Mouse (Mus musculus) heart, embryonic 16.5 days (tissue): ENCODE results near the gene Tcte2. TPM values are rescaled to one million over a fixed set of nuclear protein-coding genes. Genes with fewer than 3 reads are reported as not detected.

Source experiments
- ATAC-seq: fragments of 200-750 bp; cut with Nextera tagmentation; replicated peaks from 2 replicates; pipeline ENCODE4 v1.8.0; 2017; ENCODE audit warnings: moderate number of reproducible peaks; ENCODE audit not compliant: insufficient read depth, low FRiP score; ENCODE audit errors: extremely low read depth
- H3K27ac ChIP-seq: fragments of 300-500 bp; sonication (generic); 2 replicates; pipeline ENCODE4 v1.5.1; 2014; ENCODE audit warnings: mild to moderate bottlenecking, low read length, control low read depth, moderate library complexity
- H3K27me3 ChIP-seq: fragments of 300-500 bp; sonication (generic); 2 replicates; pipeline ENCODE4 v1.6.1; 2014; ENCODE audit warnings: low read length, mixed read lengths; ENCODE audit not compliant: control insufficient read depth, insufficient read depth
- H3K36me3 ChIP-seq: fragments of 300-500 bp; sonication (generic); 2 replicates; pipeline ENCODE4 v1.6.1; 2014; ENCODE audit not compliant: control insufficient read depth, insufficient read depth
- H3K4me1 ChIP-seq: fragments of 300-500 bp; sonication (generic); 2 replicates; pipeline ENCODE4 v1.6.1; 2014; ENCODE audit warnings: low read length, mixed read lengths; ENCODE audit not compliant: control insufficient read depth, insufficient read depth
- H3K4me2 ChIP-seq: fragments of 300-500 bp; sonication (generic); 2 replicates; pipeline ENCODE4 v1.6.1; 2014; ENCODE audit warnings: low read depth, mild to moderate bottlenecking, control low read depth, low read length
- H3K4me3 ChIP-seq: fragments of 300-500 bp; sonication (generic); 2 replicates; pipeline ENCODE4 v1.5.1; 2014; ENCODE audit warnings: mild to moderate bottlenecking, control low read depth, low read length
- H3K9ac ChIP-seq: fragments of 300-500 bp; sonication (generic); 2 replicates; pipeline ENCODE4 v1.6.1; 2014; ENCODE audit warnings: low read length, control low read depth
- H3K9me3 ChIP-seq: fragments of 300-500 bp; sonication (generic); replicated peaks from 2 replicates; pipeline ENCODE4 v1.6.1; 2016; ENCODE audit warnings: low read length; ENCODE audit not compliant: control insufficient read depth
- WGBS: fragments of 180-500 bp; shearing (Covaris S2); extraction: QIAGEN DNeasy Blood & Tissue Kit; methylation state at CpG from one replicate; pipeline ENCODE4 v1.1.7; 2014; 5-methylcytosine and 5-hydroxymethylcytosine counted together
- polyA plus RNA-seq: library from polyadenylated mRNA; unstranded; fragments of >200 nt; fragmentation: Nextera tagmentation; extraction: Ambion mirVana; gene quantifications from 2 replicates; pipeline ENCODE4 v1.2.1, GENCODE M21; 2015

Tcte2 gene
- polyA plus RNA-seq, 1 experiment from 2014 or later: 3.3 TPM

- Histone ChIP-seq H3K9me3 (no peaks in the 10 kb centered on the region), H3K9ac (no peak overlapping the region), H3K36me3 (no peaks in the 10 kb centered on the region), H3K27ac (no peak overlapping the region), H3K27me3 (no peaks in the 10 kb centered on the region), H3K4me3 (no peak overlapping the region), H3K4me1 (peaks cover 23% of the 10 kb centered on the region), H3K4me2 (no peak overlapping the region)
- no peak for ATAC-seq
- WGBS: 83% methylated on average over 5 of the region's 5 CpGs
Observed at GRCm38 (mm10) chr17:13733971-13734370, 27.7 kb downstream of the Tcte2 start.

GRCm38 (mm10) chr17:13732685-13733084, 28.9 kb downstream of the Tcte2 start:
- Histone ChIP-seq H3K4me3 (peak overlapping the region; percentile 7; the same call in 1 of the 2 replicates), H3K9me3 (no peaks in the 10 kb centered on the region), H3K4me1 (peaks cover 21% of the 10 kb centered on the region), H3K9ac (peak overlapping the region; percentile 11; the same call in 1 of the 2 replicates), H3K27me3 (no peaks in the 10 kb centered on the region), H3K27ac (peak overlapping the region; percentile 50), H3K36me3 (no peaks in the 10 kb centered on the region), H3K4me2 (peak overlapping the region; percentile 48)
- 16% methylated on average over 8 of the region's 8 CpGs for WGBS
- ATAC-seq: peak; percentile 61; the same call in 1 of the 2 replicates

- Histone ChIP-seq H3K27me3 (no peaks in the 10 kb centered on the region), H3K36me3 (no peaks in the 10 kb centered on the region), H3K27ac (no peak overlapping the region), H3K4me1 (peaks cover 21% of the 10 kb centered on the region), H3K4me2 (no peak overlapping the region), H3K4me3 (no peak overlapping the region), H3K9ac (no peak overlapping the region), H3K9me3 (no peaks in the 10 kb centered on the region)
- WGBS: 62% methylated on average over 4 of the region's 4 CpGs
- ATAC-seq: no peak; the same call in 1 of the 2 replicates
Observed at GRCm38 (mm10) chr17:13731727-13732112, 29.9 kb downstream of the Tcte2 start.

DNA sequence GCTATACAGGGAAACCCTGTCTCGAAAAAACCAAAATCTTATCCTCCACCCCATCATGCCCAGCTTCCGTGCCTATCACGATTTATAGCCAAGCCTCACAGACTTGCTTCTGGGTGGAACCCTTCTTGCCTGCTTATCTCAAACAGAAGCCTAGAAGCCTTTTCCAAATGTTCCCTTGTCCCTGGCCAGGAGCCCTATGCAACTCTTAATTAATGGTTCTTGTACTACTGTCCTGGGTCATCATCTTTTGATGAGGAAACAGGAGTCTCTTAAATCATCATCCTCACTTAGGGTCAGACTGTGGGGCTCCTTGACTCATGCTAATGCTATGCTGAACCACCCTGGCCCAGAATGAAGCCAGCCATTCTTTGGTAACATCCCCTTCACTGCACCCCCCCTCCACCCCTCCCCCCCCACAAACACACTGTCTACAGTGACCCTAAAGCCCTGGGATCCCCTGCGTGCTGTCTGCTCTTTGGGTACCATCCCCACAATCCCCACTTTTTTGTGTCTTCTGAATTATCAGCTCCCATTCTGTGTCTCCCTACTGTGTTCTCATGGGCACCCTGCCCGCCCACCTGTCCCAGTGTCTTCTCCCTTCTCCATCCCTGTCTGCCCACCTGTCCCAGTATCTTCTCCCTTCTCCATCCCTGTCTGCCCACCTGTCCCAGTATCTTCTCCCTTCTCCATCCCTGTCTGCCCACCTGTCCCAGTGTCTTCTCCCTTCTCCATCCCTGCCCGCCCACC, 30.5 kb downstream of the Tcte2 start:
- Histone ChIP-seq H3K27me3 (no peaks in the 10 kb centered on the region), H3K4me2 (no peak overlapping the region), H3K4me1 (peaks cover 19% of the 10 kb centered on the region), H3K9ac (no peak overlapping the region), H3K36me3 (no peaks in the 10 kb centered on the region), H3K9me3 (no peaks in the 10 kb centered on the region), H3K4me3 (no peak overlapping the region), H3K27ac (no peak overlapping the region)
- ATAC-seq: no peak
- 84% methylated on average over 6 of the region's 6 CpGs for WGBS

DNA sequence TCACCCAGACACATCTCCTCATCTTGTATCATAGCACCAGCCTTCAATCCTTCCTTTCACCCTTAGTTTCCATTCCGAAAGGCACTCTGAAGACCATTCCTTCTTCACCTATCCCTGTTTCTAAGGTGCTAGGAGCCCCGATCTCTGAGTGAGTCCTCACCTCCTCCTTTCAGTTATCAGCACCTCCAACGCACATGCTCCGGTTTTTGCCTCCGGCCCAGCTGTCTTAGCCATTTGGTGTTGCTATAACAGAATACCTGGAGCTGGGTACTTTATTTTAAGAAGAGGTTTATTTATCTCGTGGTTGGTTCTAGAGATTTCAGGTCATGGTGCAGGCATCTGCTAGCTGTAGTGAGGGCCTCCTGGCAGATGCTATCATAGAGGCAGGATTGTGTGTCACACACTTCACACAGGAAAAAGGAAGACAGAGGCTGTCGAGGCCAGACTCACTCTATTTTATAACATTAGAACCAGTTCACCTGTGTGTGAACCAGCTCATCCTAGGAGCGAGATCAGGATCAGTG, 34.7 kb downstream of the Tcte2 start:
- Histone ChIP-seq H3K4me3 (no peak overlapping the region), H3K27ac (no peak overlapping the region), H3K9me3 (no peaks in the 10 kb centered on the region), H3K9ac (no peak overlapping the region), H3K4me2 (no peak overlapping the region), H3K36me3 (no peaks in the 10 kb centered on the region), H3K27me3 (no peaks in the 10 kb centered on the region), H3K4me1 (peaks cover 6% of the 10 kb centered on the region; the same call in 1 of the 2 replicates)
- WGBS: 85% methylated on average over 8 of the region's 8 CpGs
- ATAC-seq: no peak

GRCm38 (mm10) chr17:13725004-13725550, 36.5 kb downstream of the Tcte2 start:
- Histone ChIP-seq H3K36me3 (no peaks in the 10 kb centered on the region), H3K9me3 (no peaks in the 10 kb centered on the region), H3K9ac (no peak overlapping the region), H3K27ac (no peak overlapping the region), H3K4me1 (peaks cover 2% of the 10 kb centered on the region; the same call in 1 of the 2 replicates), H3K27me3 (no peaks in the 10 kb centered on the region), H3K4me2 (no peak overlapping the region), H3K4me3 (no peak overlapping the region)
- 21% methylated on average over 4 of the region's 4 CpGs for WGBS
- no peak for ATAC-seq

GRCm38 (mm10) chr17:13722434-13722833, 39.2 kb downstream of the Tcte2 start:
- H3K9ac ChIP-seq: no peak overlapping the region
- no peak overlapping the region for H3K4me3 ChIP-seq
- no peak overlapping the region for H3K27ac ChIP-seq
- no peak for ATAC-seq
- H3K9me3 ChIP-seq: no peaks in the 10 kb centered on the region
- no peaks in the 10 kb centered on the region for H3K36me3 ChIP-seq
- peaks cover 4% of the 10 kb centered on the region; the same call in 1 of the 2 replicates for H3K4me1 ChIP-seq
- no peaks in the 10 kb centered on the region for H3K27me3 ChIP-seq
- WGBS: 90% methylated on average over 2 of the region's 2 CpGs
- H3K4me2 ChIP-seq: no peak overlapping the region

GRCm38 (mm10) chr17:13721372-13721771, 40.3 kb downstream of the Tcte2 start:
- no peak overlapping the region for H3K4me3 ChIP-seq
- no peaks in the 10 kb centered on the region for H3K27me3 ChIP-seq
- no peaks in the 10 kb centered on the region for H3K9me3 ChIP-seq
- H3K9ac ChIP-seq: no peak overlapping the region
- H3K4me2 ChIP-seq: no peak overlapping the region
- H3K4me1 ChIP-seq: peaks cover 4% of the 10 kb centered on the region; the same call in 1 of the 2 replicates
- WGBS: 68% methylated on average over 2 of the region's 2 CpGs
- no peak overlapping the region for H3K27ac ChIP-seq
- ATAC-seq: no peak
- no peaks in the 10 kb centered on the region for H3K36me3 ChIP-seq

- H3K9ac ChIP-seq: no peak overlapping the region
- WGBS: 86% methylated on average over 5 of the region's 5 CpGs
- H3K9me3 ChIP-seq: no peaks in the 10 kb centered on the region
- H3K4me1 ChIP-seq: peaks cover 3% of the 10 kb centered on the region; the same call in 1 of the 2 replicates
- H3K27ac ChIP-seq: no peak overlapping the region
- no peaks in the 10 kb centered on the region for H3K27me3 ChIP-seq
- ATAC-seq: no peak
- H3K4me2 ChIP-seq: no peak overlapping the region
- no peaks in the 10 kb centered on the region for H3K36me3 ChIP-seq
- no peak overlapping the region for H3K4me3 ChIP-seq
Observed at GRCm38 (mm10) chr17:13720187-13720586, 41.4 kb downstream of the Tcte2 start.
